In genomic region chr9:88181189-88181994, GRCm38 (mm10) we compare ENCODE assay signal across 27 mouse cellular contexts.
A peak's percentile ranks its signal among the peaks of the same experiment; 100 is the strongest.
DNase-seq lines count a peak whose midpoint lies in the region; ATAC-seq and TF ChIP-seq lines count a peak whose summit lies in the region.
"Had no signal": no experiment of that assay in that cellular context is flagged by ENCODE, and none has a peak within 500 bp of the region (broad histone marks: within the 10 kb centered on the region; RNA-seq: fewer than 3 reads in every experiment).

No protein-coding gene starts in this region.

- no peaks in the 10 kb centered on the region for H3K4me1 ChIP-seq in embryonic facial prominence, embryonic 12.5 days
- H3K4me1 ChIP-seq in limb, embryonic 12.5 days (replicated peaks): peaks cover 20% of the 10 kb centered on the region; the same call in 1 of the 2 replicates
- H3K4me1 ChIP-seq in hindbrain, embryonic 13.5 days (replicated peaks): no peaks in the 10 kb centered on the region
- no peaks in the 10 kb centered on the region for H3K4me1 ChIP-seq in forebrain, embryonic 15.5 days
- H3K4me1 ChIP-seq: heart, embryonic 10.5 days; heart, embryonic 15.5 days had no signal

- no peak overlapping the region for H3K4me3 ChIP-seq in gastrocnemius, adult 2 months
- no peak overlapping the region for H3K4me3 ChIP-seq in embryonic facial prominence, embryonic 12.5 days
- H3K4me3 ChIP-seq in limb, embryonic 12.5 days (replicated peaks): no peak overlapping the region
- H3K4me3 ChIP-seq in hindbrain, embryonic 13.5 days: no peak overlapping the region
- no peak overlapping the region for H3K4me3 ChIP-seq in forebrain, embryonic 15.5 days
- H3K4me3 ChIP-seq: heart, embryonic 10.5 days; heart, embryonic 15.5 days had no signal

- H3K9me3 ChIP-seq in embryonic facial prominence, embryonic 12.5 days: no peaks in the 10 kb centered on the region
- H3K9me3 ChIP-seq in limb, embryonic 12.5 days: no peaks in the 10 kb centered on the region
- no peaks in the 10 kb centered on the region for H3K9me3 ChIP-seq in hindbrain, embryonic 13.5 days
- no peaks in the 10 kb centered on the region for H3K9me3 ChIP-seq in forebrain, embryonic 15.5 days
- H3K9me3 ChIP-seq: heart, embryonic 10.5 days; heart, embryonic 15.5 days had no signal

- no peaks in the 10 kb centered on the region for H3K27me3 ChIP-seq in embryonic facial prominence, embryonic 12.5 days
- no peaks in the 10 kb centered on the region for H3K27me3 ChIP-seq in limb, embryonic 12.5 days
- no peaks in the 10 kb centered on the region for H3K27me3 ChIP-seq in hindbrain, embryonic 13.5 days
- no peaks in the 10 kb centered on the region for H3K27me3 ChIP-seq in forebrain, embryonic 15.5 days
- H3K27me3 ChIP-seq: heart, embryonic 15.5 days had no signal

- intact Hi-C loops in gastrocnemius, adult 2 months (cut with DNase I): no loop called here

- TF ChIP-seq CTCF in gastrocnemius, adult 2 months (IDR thresholded peaks at IDR 0.05): no peak

- H3K9ac ChIP-seq in embryonic facial prominence, embryonic 12.5 days: no peak overlapping the region
- no peak overlapping the region for H3K9ac ChIP-seq in limb, embryonic 12.5 days (replicated peaks)
- no peak overlapping the region for H3K9ac ChIP-seq in hindbrain, embryonic 13.5 days
- no peak overlapping the region for H3K9ac ChIP-seq in forebrain, embryonic 15.5 days (replicated peaks)
- H3K9ac ChIP-seq: heart, embryonic 15.5 days; liver, embryonic 14.5 days; lung, embryonic 14.5 days had no signal

- H3K27ac ChIP-seq in gastrocnemius, adult 2 months: no peak overlapping the region
- H3K27ac ChIP-seq in embryonic facial prominence, embryonic 12.5 days: no peak overlapping the region
- H3K27ac ChIP-seq in limb, embryonic 12.5 days: peak overlapping the region; percentile 42; the same call in 1 of the 2 replicates
- no peak overlapping the region for H3K27ac ChIP-seq in hindbrain, embryonic 13.5 days
- H3K27ac ChIP-seq in forebrain, embryonic 15.5 days (replicated peaks): no peak overlapping the region
- H3K27ac ChIP-seq: heart, embryonic 10.5 days; heart, embryonic 15.5 days; hindbrain, postnatal 0 days; liver, embryonic 14.5 days; stomach, postnatal 0 days had no signal

- H3K4me2 ChIP-seq in embryonic facial prominence, embryonic 12.5 days (replicated peaks): no peak overlapping the region
- H3K4me2 ChIP-seq in limb, embryonic 12.5 days: no peak overlapping the region
- H3K4me2 ChIP-seq in hindbrain, embryonic 13.5 days: no peak overlapping the region
- H3K4me2 ChIP-seq in forebrain, embryonic 15.5 days (replicated peaks): no peak overlapping the region
- H3K4me2 ChIP-seq: heart, embryonic 15.5 days; lung, embryonic 14.5 days had no signal

- WGBS in embryonic facial prominence, embryonic 12.5 days: 58% methylated on average over 9 of the region's 9 CpGs
- WGBS in limb, embryonic 12.5 days: 54% methylated on average over 9 of the region's 9 CpGs
- 86% methylated on average over 9 of the region's 9 CpGs for whole genome bisulfite sequencing in hindbrain, embryonic 13.5 days
- 89% methylated on average over 9 of the region's 9 CpGs for WGBS in forebrain, embryonic 15.5 days

- peak; percentile 9 for DNase-seq in gastrocnemius, adult 18-20 months (ENCODE audit: low spot score)
- no peak for DNase-seq in gastrocnemius, adult 2 months
- no peak for DNase-seq in adrenal gland, postnatal 10 days
- DNase-seq: adrenal gland, postnatal 36 days; cerebellum, adult 18-20 months; cerebellum, postnatal 14 days; gastrocnemius, postnatal 14 days; kidney, adult 9 months; kidney, postnatal 10 days; layer of hippocampus, postnatal 36 days; liver; lung, embryonic 14.5 days; lung, postnatal 14 days; thymus, adult 18-20 months; thymus, postnatal 25 days had no signal

- ATAC-seq in embryonic facial prominence, embryonic 12.5 days (ENCODE audit: insufficient number of reproducible peaks, insufficient read depth, low FRiP score, low TSS enrichment): peak; percentile 28; the same call in 1 of the 2 replicates
- ATAC-seq in limb, embryonic 12.5 days (ENCODE audit: insufficient number of reproducible peaks, insufficient read depth, low FRiP score, low TSS enrichment, low read depth): peak; percentile 69
- ATAC-seq in hindbrain, embryonic 13.5 days (ENCODE audit: low FRiP score): no peak
- no peak for ATAC-seq in forebrain, embryonic 15.5 days (replicated peaks)
- ATAC-seq: forebrain, embryonic 14.5 days; hindbrain, postnatal 0 days; intestine, embryonic 16.5 days; midbrain, embryonic 16.5 days had no signal

- H3K36me3 ChIP-seq in embryonic facial prominence, embryonic 12.5 days: no peaks in the 10 kb centered on the region
- H3K36me3 ChIP-seq in limb, embryonic 12.5 days: no peaks in the 10 kb centered on the region
- no peaks in the 10 kb centered on the region for H3K36me3 ChIP-seq in hindbrain, embryonic 13.5 days
- no peaks in the 10 kb centered on the region for H3K36me3 ChIP-seq in forebrain, embryonic 15.5 days
- H3K36me3 ChIP-seq: heart, embryonic 10.5 days; heart, embryonic 15.5 days had no signal

Comparison
In these comparisons a context has a peak if more than half of its experiments do, and no peak if none do; other contexts are left out.
1. ATAC-seq: peak in embryonic facial prominence, embryonic 12.5 days (single experiment) and limb, embryonic 12.5 days (single experiment); none in hindbrain, embryonic 13.5 days (single experiment) and forebrain, embryonic 15.5 days (single experiment).